Mouse (Mus musculus): ENCODE data around the gene Ptdss2. TPM values are rescaled to one million over a fixed set of nuclear protein-coding genes. Genes with fewer than 3 reads are reported as not detected.

The Ptdss2 gene
- polyA plus RNA-seq, 1 experiment from 2014 or later: 85.6 TPM

- no peaks in the 10 kb centered on the region for H3K27me3 ChIP-seq (ENCODE audit: low read depth, poor library complexity, severe bottlenecking)
- H3K27ac ChIP-seq: peak overlapping the region; percentile 78
- H3K4me3 ChIP-seq: peak overlapping the region; percentile 54
- WGBS: 2% methylated on average over 22 of the region's 22 CpGs
- DNase-seq (ENCODE audit: low spot score): peak; percentile 65
- peaks cover 28% of the 10 kb centered on the region for H3K36me3 ChIP-seq
- H3K4me1 ChIP-seq: peaks cover 31% of the 10 kb centered on the region
- no peaks in the 10 kb centered on the region for H3K9me3 ChIP-seq (replicated peaks)
Measured at GRCm38 (mm10) chr7:141168518-141168953, 46.4 kb downstream of the Ptdss2 start.

GRCm38 (mm10) chr7:141169300-141169699, 47.1 kb downstream of the Ptdss2 start:
- WGBS: 82% methylated on average over 1 of the region's 1 CpGs
- H3K27ac ChIP-seq: 0 out of 2 replicates have a peak overlapping the region, but pooled peaks have one; percentile 78
- no peak overlapping the region for H3K4me3 ChIP-seq
- peaks cover 32% of the 10 kb centered on the region for H3K4me1 ChIP-seq
- H3K36me3 ChIP-seq: peaks cover 20% of the 10 kb centered on the region
- no peaks in the 10 kb centered on the region for H3K9me3 ChIP-seq (replicated peaks)
- H3K27me3 ChIP-seq (ENCODE audit: low read depth, poor library complexity, severe bottlenecking): no peaks in the 10 kb centered on the region
- no peak for DNase-seq (ENCODE audit: low spot score)

- Histone ChIP-seq H3K9me3 (replicated peaks) (no peaks in the 10 kb centered on the region), H3K4me1 (peaks cover 32% of the 10 kb centered on the region), H3K4me3 (no peak overlapping the region), H3K36me3 (peaks cover 15% of the 10 kb centered on the region; the same call in 1 of the 2 replicates), H3K27me3 (ENCODE audit: low read depth, poor library complexity, severe bottlenecking) (no peaks in the 10 kb centered on the region), H3K27ac (no peak overlapping the region)
- no peak for DNase-seq (ENCODE audit: low spot score)
Measured at GRCm38 (mm10) chr7:141169866-141170265, 47.7 kb downstream of the Ptdss2 start.

- peak within 1 kb of the TSS; percentile 97 for H3K27ac ChIP-seq
- peak within 1 kb of the TSS; percentile 68 for H3K4me3 ChIP-seq
- H3K4me1 ChIP-seq: peaks cover 31% of the 10 kb centered on the region
- H3K36me3 ChIP-seq: no peaks in the 10 kb centered on the region
- 6% methylated on average over 55 of the region's 55 CpGs for WGBS
- peak; percentile 94 for DNase-seq (ENCODE audit: low spot score)
- H3K9me3 ChIP-seq (replicated peaks): no peaks in the 10 kb centered on the region
- no peaks in the 10 kb centered on the region; the same call in 1 of the 2 replicates for H3K27me3 ChIP-seq (ENCODE audit: low read depth, poor library complexity, severe bottlenecking)
Measured at GRCm38 (mm10) chr7:141172116-141173006, 50.2 kb downstream of the Ptdss2 start, which contains the start of gene Rnh1. TSS of gene Rnh1 (minus strand) at chr7:141172857.

GRCm38 (mm10) chr7:141173323-141173850, 51.2 kb downstream of the Ptdss2 start:
- peak overlapping the region; percentile 68 for H3K4me3 ChIP-seq
- peaks cover 20% of the 10 kb centered on the region for H3K4me1 ChIP-seq
- no peaks in the 10 kb centered on the region for H3K9me3 ChIP-seq (replicated peaks)
- DNase-seq (ENCODE audit: low spot score): no peak
- peak overlapping the region; percentile 97 for H3K27ac ChIP-seq
- H3K27me3 ChIP-seq (ENCODE audit: low read depth, poor library complexity, severe bottlenecking): no peaks in the 10 kb centered on the region; the same call in 1 of the 2 replicates
- no peaks in the 10 kb centered on the region for H3K36me3 ChIP-seq
- 90% methylated on average over 5 of the region's 5 CpGs for WGBS

GRCm38 (mm10) chr7:141175068-141175467, 52.9 kb downstream of the Ptdss2 start:
- DNase-seq (ENCODE audit: low spot score): no peak
- H3K4me3 ChIP-seq: no peak overlapping the region
- no peaks in the 10 kb centered on the region for H3K9me3 ChIP-seq (replicated peaks)
- H3K36me3 ChIP-seq: no peaks in the 10 kb centered on the region
- WGBS: 90% methylated on average over 4 of the region's 4 CpGs
- no peak overlapping the region for H3K27ac ChIP-seq
- no peaks in the 10 kb centered on the region; the same call in 1 of the 2 replicates for H3K27me3 ChIP-seq (ENCODE audit: low read depth, poor library complexity, severe bottlenecking)
- peaks cover 13% of the 10 kb centered on the region for H3K4me1 ChIP-seq

- H3K4me1 ChIP-seq: peaks cover 13% of the 10 kb centered on the region
- no peak overlapping the region for H3K27ac ChIP-seq
- H3K4me3 ChIP-seq: no peak overlapping the region
- H3K27me3 ChIP-seq (ENCODE audit: low read depth, poor library complexity, severe bottlenecking): no peaks in the 10 kb centered on the region; the same call in 1 of the 2 replicates
- WGBS: 2% methylated on average over 8 of the region's 8 CpGs
- no peaks in the 10 kb centered on the region for H3K9me3 ChIP-seq (replicated peaks)
- DNase-seq (ENCODE audit: low spot score): peak; percentile 94
- no peaks in the 10 kb centered on the region for H3K36me3 ChIP-seq
Measured at GRCm38 (mm10) chr7:141176173-141176572, 54.0 kb downstream of the Ptdss2 start.

- 83% methylated on average over 3 of the region's 3 CpGs for WGBS
- no peak overlapping the region for H3K4me3 ChIP-seq
- no peak overlapping the region for H3K27ac ChIP-seq
- DNase-seq (ENCODE audit: low spot score): no peak
- H3K9me3 ChIP-seq (replicated peaks): no peaks in the 10 kb centered on the region
- no peaks in the 10 kb centered on the region for H3K27me3 ChIP-seq (ENCODE audit: low read depth, poor library complexity, severe bottlenecking)
- H3K36me3 ChIP-seq: peaks cover 39% of the 10 kb centered on the region
- peaks cover 16% of the 10 kb centered on the region for H3K4me1 ChIP-seq
Measured at GRCm38 (mm10) chr7:141188194-141188593, 66.0 kb downstream of the Ptdss2 start.

- WGBS: 94% methylated on average over 3 of the region's 3 CpGs
- H3K4me1 ChIP-seq: peaks cover 19% of the 10 kb centered on the region
- DNase-seq (ENCODE audit: low spot score): no peak
- H3K36me3 ChIP-seq: peaks cover 39% of the 10 kb centered on the region
- no peak overlapping the region for H3K27ac ChIP-seq
- no peak overlapping the region for H3K4me3 ChIP-seq
- no peaks in the 10 kb centered on the region for H3K27me3 ChIP-seq (ENCODE audit: low read depth, poor library complexity, severe bottlenecking)
- no peaks in the 10 kb centered on the region for H3K9me3 ChIP-seq (replicated peaks)
Measured at GRCm38 (mm10) chr7:141188733-141189132, 66.6 kb downstream of the Ptdss2 start.

- DNase-seq (ENCODE audit: low spot score): no peak
- WGBS: 96% methylated on average over 3 of the region's 3 CpGs
- peaks cover 39% of the 10 kb centered on the region for H3K36me3 ChIP-seq
Measured at GRCm38 (mm10) chr7:141190220-141190619, 68.0 kb downstream of the Ptdss2 start.

GRCm38 (mm10) chr7:141191036-141191435, 68.9 kb downstream of the Ptdss2 start:
- H3K4me1 ChIP-seq: peaks cover 32% of the 10 kb centered on the region
- H3K27ac ChIP-seq: no peak overlapping the region
- no peak overlapping the region for H3K4me3 ChIP-seq
- WGBS: 94% methylated on average over 14 of the region's 14 CpGs
- DNase-seq (ENCODE audit: low spot score): no peak
- no peaks in the 10 kb centered on the region for H3K9me3 ChIP-seq (replicated peaks)
- H3K27me3 ChIP-seq (ENCODE audit: low read depth, poor library complexity, severe bottlenecking): no peaks in the 10 kb centered on the region
- H3K36me3 ChIP-seq: peaks cover 39% of the 10 kb centered on the region

More at GRCm38 (mm10) chr7:141190220-141190619, 68.0 kb downstream of the Ptdss2 start:
- no peaks in the 10 kb centered on the region for H3K27me3 ChIP-seq (ENCODE audit: low read depth, poor library complexity, severe bottlenecking)
- H3K4me3 ChIP-seq: no peak overlapping the region
- no peak overlapping the region for H3K27ac ChIP-seq
- no peaks in the 10 kb centered on the region for H3K9me3 ChIP-seq (replicated peaks)
- peaks cover 27% of the 10 kb centered on the region for H3K4me1 ChIP-seq

GRCm38 (mm10) chr7:141191796-141192685, 69.9 kb downstream of the Ptdss2 start:
- Histone ChIP-seq H3K4me1 (peaks cover 32% of the 10 kb centered on the region), H3K27ac (no peak overlapping the region; the same call in 1 of the 2 replicates), H3K36me3 (peaks cover 39% of the 10 kb centered on the region), H3K9me3 (replicated peaks) (no peaks in the 10 kb centered on the region), H3K27me3 (ENCODE audit: low read depth, poor library complexity, severe bottlenecking) (no peaks in the 10 kb centered on the region), H3K4me3 (peak overlapping the region; percentile 85)
- DNase-seq (ENCODE audit: low spot score): no peak
- WGBS: 93% methylated on average over 24 of the region's 24 CpGs
